Mouse (Mus musculus): ENCODE data around the gene Yju2.

- TF ChIP-seq CTCF (IDR thresholded peaks at IDR 0.05; ENCODE audit: borderline replicate concordance, control insufficient read depth, extremely low read depth, insufficient read depth, low read length, poor library complexity) (no peak), POLR2A (IDR thresholded peaks at IDR 0.05; ENCODE audit: control insufficient read depth, extremely low read depth, insufficient read depth, low read length, poor library complexity) (no peak)
Observed at GRCm38 (mm10) chr17:55971453-55971852, 12.6 kb downstream of the Yju2 start.
